Mouse (Mus musculus): Measurements from ENCODE around the gene Mettl7a3. TPM values are rescaled to one million over a fixed set of nuclear protein-coding genes. Genes with fewer than 3 reads are reported as not detected.
A peak's percentile ranks its signal among the peaks of the same experiment; 100 is the strongest.
"Not testable (repeated sequence)": the region's sequence is repeated elsewhere in the genome, so short reads cannot be mapped to it uniquely, and the experiment has no call there.

Mettl7a3 gene
- polyA plus RNA-seq, 1 experiment, result not detected

GRCm38 (mm10) chr15:100320295-100320905 lies 14.3 kb upstream of the Mettl7a3 start:
- no peak overlapping the region for H3K4me3 ChIP-seq (replicated peaks; ENCODE audit: control insufficient read depth, low read depth, low read length)
- no peak overlapping the region for H3K27ac ChIP-seq (ENCODE audit: control insufficient read depth, insufficient read depth, low read depth, low read length, poor library complexity)
- no peak for TF ChIP-seq POLR2A (IDR thresholded peaks at IDR 0.05; ENCODE audit: borderline replicate concordance, control insufficient read depth, low read depth, low read length)
- TF ChIP-seq CTCF (IDR thresholded peaks at IDR 0.05; ENCODE audit: control insufficient read depth, insufficient read depth, low read length), result no peak
- H3K4me1 ChIP-seq (ENCODE audit: control insufficient read depth, insufficient read depth, low read length), result no peaks in the 10 kb centered on the region
- WGBS, result 52% methylated on average over 9 of the region's 9 CpGs

GRCm38 (mm10) chr15:100321134-100321533 lies 13.6 kb upstream of the Mettl7a3 start:
- Histone ChIP-seq H3K27ac (ENCODE audit: control insufficient read depth, insufficient read depth, low read depth, low read length, poor library complexity) (no peak overlapping the region), H3K4me1 (ENCODE audit: control insufficient read depth, insufficient read depth, low read length) (no peaks in the 10 kb centered on the region), H3K4me3 (replicated peaks; ENCODE audit: control insufficient read depth, low read depth, low read length) (no peak overlapping the region)
- TF ChIP-seq CTCF (IDR thresholded peaks at IDR 0.05; ENCODE audit: control insufficient read depth, insufficient read depth, low read length) (peak; percentile 40; the same call in 1 of the 2 replicates), POLR2A (IDR thresholded peaks at IDR 0.05; ENCODE audit: borderline replicate concordance, control insufficient read depth, low read depth, low read length) (no peak)
- WGBS, result 49% methylated on average over 5 of the region's 5 CpGs

GRCm38 (mm10) chr15:100324021-100324591 lies 10.6 kb upstream of the Mettl7a3 start:
- Histone ChIP-seq H3K4me1 (ENCODE audit: control insufficient read depth, insufficient read depth, low read length) (no peaks in the 10 kb centered on the region), H3K4me3 (replicated peaks; ENCODE audit: control insufficient read depth, low read depth, low read length) (no peak overlapping the region), H3K27ac (ENCODE audit: control insufficient read depth, insufficient read depth, low read depth, low read length, poor library complexity) (no peak overlapping the region; the same call in 1 of the 2 replicates)
- TF ChIP-seq CTCF (IDR thresholded peaks at IDR 0.05; ENCODE audit: control insufficient read depth, insufficient read depth, low read length) (no peak), POLR2A (IDR thresholded peaks at IDR 0.05; ENCODE audit: borderline replicate concordance, control insufficient read depth, low read depth, low read length) (no peak)
- 69% methylated on average over 12 of the region's 12 CpGs for WGBS

GRCm38 (mm10) chr15:100325235-100325634 lies 9.5 kb upstream of the Mettl7a3 start:
- Histone ChIP-seq H3K4me1 (ENCODE audit: control insufficient read depth, insufficient read depth, low read length) (no peaks in the 10 kb centered on the region), H3K4me3 (replicated peaks; ENCODE audit: control insufficient read depth, low read depth, low read length) (no peak overlapping the region), H3K27ac (ENCODE audit: control insufficient read depth, insufficient read depth, low read depth, low read length, poor library complexity) (no peak overlapping the region)
- WGBS, result 85% methylated on average over 3 of the region's 3 CpGs
- TF ChIP-seq POLR2A (IDR thresholded peaks at IDR 0.05; ENCODE audit: borderline replicate concordance, control insufficient read depth, low read depth, low read length) (no peak), CTCF (IDR thresholded peaks at IDR 0.05; ENCODE audit: control insufficient read depth, insufficient read depth, low read length) (no peak)

GRCm38 (mm10) chr15:100328089-100328488 lies 6.6 kb upstream of the Mettl7a3 start:
- 0 out of 2 replicates have a peak, but pooled peaks have one; percentile 12 for TF ChIP-seq CTCF (IDR thresholded peaks at IDR 0.05; ENCODE audit: control insufficient read depth, insufficient read depth, low read length)
- not testable (repeated sequence) for H3K27ac ChIP-seq (ENCODE audit: control insufficient read depth, insufficient read depth, low read depth, low read length, poor library complexity); H3K4me3 ChIP-seq (replicated peaks; ENCODE audit: control insufficient read depth, low read depth, low read length); H3K4me1 ChIP-seq (ENCODE audit: control insufficient read depth, insufficient read depth, low read length)
- WGBS, result 85% methylated on average over 4 of the region's 4 CpGs

GRCm38 (mm10) chr15:100329336-100329735 lies 5.4 kb upstream of the Mettl7a3 start:
- not testable (repeated sequence) for H3K4me1 ChIP-seq (ENCODE audit: control insufficient read depth, insufficient read depth, low read length); H3K27ac ChIP-seq (ENCODE audit: control insufficient read depth, insufficient read depth, low read depth, low read length, poor library complexity); H3K4me3 ChIP-seq (replicated peaks; ENCODE audit: control insufficient read depth, low read depth, low read length)
- 88% methylated on average over 10 of the region's 10 CpGs for WGBS

GRCm38 (mm10) chr15:100330739-100331138 lies 4.0 kb upstream of the Mettl7a3 start:
- no peak overlapping the region for H3K4me3 ChIP-seq (replicated peaks; ENCODE audit: control insufficient read depth, low read depth, low read length)
- TF ChIP-seq CTCF (IDR thresholded peaks at IDR 0.05; ENCODE audit: control insufficient read depth, insufficient read depth, low read length), result no peak
- TF ChIP-seq POLR2A (IDR thresholded peaks at IDR 0.05; ENCODE audit: borderline replicate concordance, control insufficient read depth, low read depth, low read length), result no peak
- WGBS, result 86% methylated on average over 7 of the region's 7 CpGs
- H3K4me1 ChIP-seq (ENCODE audit: control insufficient read depth, insufficient read depth, low read length), result no peaks in the 10 kb centered on the region
- no peak overlapping the region for H3K27ac ChIP-seq (ENCODE audit: control insufficient read depth, insufficient read depth, low read depth, low read length, poor library complexity)

GRCm38 (mm10) chr15:100332077-100332961 lies 2.4 kb upstream of the Mettl7a3 start:
- 73% methylated on average over 3 of the region's 10 CpGs for WGBS
- H3K27ac ChIP-seq (ENCODE audit: control insufficient read depth, insufficient read depth, low read depth, low read length, poor library complexity); H3K4me3 ChIP-seq (replicated peaks; ENCODE audit: control insufficient read depth, low read depth, low read length); H3K4me1 ChIP-seq (ENCODE audit: control insufficient read depth, insufficient read depth, low read length): not testable (repeated sequence)

GRCm38 (mm10) chr15:100337328-100337727 lies 2.6 kb downstream of the Mettl7a3 start:
- not testable (repeated sequence) for H3K4me1 ChIP-seq (ENCODE audit: control insufficient read depth, insufficient read depth, low read length); H3K4me3 ChIP-seq (replicated peaks; ENCODE audit: control insufficient read depth, low read depth, low read length); H3K27ac ChIP-seq (ENCODE audit: control insufficient read depth, insufficient read depth, low read depth, low read length, poor library complexity)
